Mouse (Mus musculus): ENCODE measurements around the gene Shisa7. TPM values are rescaled to one million over a fixed set of nuclear protein-coding genes. Genes with fewer than 3 reads are reported as not detected.
A peak's percentile ranks its signal among the peaks of the same experiment; 100 is the strongest.
"Not testable (repeated sequence)": the region's sequence is repeated elsewhere in the genome, so short reads cannot be mapped to it uniquely, and the experiment has no call there.

Shisa7 gene
- total and polyA plus RNA-seq, 2 experiments = under 0.01 to 0.12 TPM

DNA sequence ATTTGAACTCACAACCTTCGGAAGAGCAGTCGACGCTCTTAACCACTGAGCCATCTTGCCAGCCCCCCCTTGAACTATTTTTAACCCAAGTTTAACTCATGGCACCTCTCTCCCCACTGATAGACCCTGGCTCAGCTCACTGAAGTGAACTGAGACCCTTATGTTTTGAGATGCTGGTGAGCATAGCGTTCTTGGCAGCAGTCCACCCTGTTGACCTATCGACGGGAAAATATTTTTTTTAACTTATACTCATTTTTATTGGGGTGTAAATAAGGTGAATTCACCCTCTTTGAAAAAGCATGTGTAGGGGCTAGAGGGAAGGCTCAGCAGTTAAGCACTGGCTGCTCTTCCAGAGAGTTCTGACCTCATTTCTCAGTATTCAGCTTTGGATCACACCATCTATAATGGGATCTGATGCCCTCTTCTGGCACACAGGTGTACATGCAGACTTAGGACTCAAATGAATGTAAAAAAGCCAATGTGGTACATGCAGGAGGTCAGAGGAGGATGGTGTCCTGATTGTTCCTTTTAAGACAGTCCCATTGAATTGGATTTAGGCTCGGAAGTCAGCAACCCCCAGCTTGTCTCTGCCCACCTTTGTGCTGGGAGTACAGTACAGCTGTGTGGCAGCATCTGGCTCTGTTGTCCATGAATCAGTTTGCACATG is 48.6 kb downstream of the Shisa7 start:
- 67% methylated on average over 7 of the region's 7 CpGs for WGBS
- H3K4me1 ChIP-seq (ENCODE audit: control insufficient read depth, insufficient read depth, low read length) = peaks cover 5% of the 10 kb centered on the region; the same call in 1 of the 2 replicates
- no peak overlapping the region for H3K4me3 ChIP-seq (ENCODE audit: insufficient read depth, low read depth, low read length)
- TF ChIP-seq POLR2A (IDR thresholded peaks at IDR 0.05; ENCODE audit: extremely low read depth, insufficient read depth, low read length) = no peak
- TF ChIP-seq CTCF (IDR thresholded peaks at IDR 0.05; ENCODE audit: low read depth, low read length) = peak; percentile 61
- peak; percentile 61 for DNase-seq (ENCODE audit: extremely low read depth, low read depth, low spot score)
- H3K27ac ChIP-seq (replicated peaks; ENCODE audit: insufficient read depth, low read depth, low read length) = no peak overlapping the region
- no peaks in the 10 kb centered on the region for H3K27me3 ChIP-seq (ENCODE audit: control insufficient read depth, insufficient read depth, low read length)
- H3K79me2 ChIP-seq (ENCODE audit: control insufficient read depth, insufficient read depth, low read length) = 0 out of 2 replicates have a peak, but pooled peaks cover 4% of the 10 kb centered on the region
- peaks cover 12% of the 10 kb centered on the region; the same call in 1 of the 2 replicates for H3K36me3 ChIP-seq (ENCODE audit: control insufficient read depth, insufficient read depth, low read length)
- no peak overlapping the region for H3K9ac ChIP-seq (ENCODE audit: low read depth, low read length)

DNA sequence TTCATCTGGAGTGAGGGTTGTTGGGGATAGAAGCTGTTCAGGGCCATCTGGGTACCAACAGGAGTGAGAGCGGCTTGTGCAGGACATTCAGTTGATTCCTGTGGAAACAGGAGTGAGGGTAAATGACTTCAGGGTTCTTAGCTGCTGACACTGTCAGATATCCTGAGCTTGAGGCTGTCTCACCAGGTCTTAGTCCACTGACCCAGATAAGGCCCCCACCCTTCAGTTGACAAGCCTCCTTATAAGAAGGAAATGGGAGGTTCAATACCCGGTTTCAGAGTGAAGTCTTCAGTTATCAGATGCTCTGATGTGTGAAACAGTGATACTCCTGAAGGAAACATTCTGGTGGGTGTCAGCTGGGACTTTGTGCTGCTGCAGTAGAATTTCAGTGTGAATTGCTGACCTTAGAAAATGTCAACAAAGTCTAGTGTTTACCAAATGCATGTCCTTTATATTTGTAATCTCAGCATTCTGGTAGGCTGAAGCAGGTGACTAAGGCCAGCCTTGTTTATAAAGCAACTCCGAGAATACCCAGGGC is 49.8 kb downstream of the Shisa7 start:
- DNase-seq (ENCODE audit: extremely low read depth, low read depth, low spot score) = no peak
- Histone ChIP-seq H3K79me2 (ENCODE audit: control insufficient read depth, insufficient read depth, low read length) (0 out of 2 replicates have a peak, but pooled peaks cover 4% of the 10 kb centered on the region), H3K36me3 (ENCODE audit: control insufficient read depth, insufficient read depth, low read length) (peaks cover 12% of the 10 kb centered on the region; the same call in 1 of the 2 replicates), H3K9ac (ENCODE audit: low read depth, low read length) (no peak overlapping the region), H3K27me3 (ENCODE audit: control insufficient read depth, insufficient read depth, low read length) (no peaks in the 10 kb centered on the region), H3K4me1 (ENCODE audit: control insufficient read depth, insufficient read depth, low read length) (peaks cover 9% of the 10 kb centered on the region), H3K4me3 (ENCODE audit: insufficient read depth, low read depth, low read length) (no peak overlapping the region), H3K27ac (replicated peaks; ENCODE audit: insufficient read depth, low read depth, low read length) (no peak overlapping the region)
- no peak for TF ChIP-seq POLR2A (IDR thresholded peaks at IDR 0.05; ENCODE audit: extremely low read depth, insufficient read depth, low read length)
- TF ChIP-seq CTCF (IDR thresholded peaks at IDR 0.05; ENCODE audit: low read depth, low read length) = no peak
- 70% methylated on average over 3 of the region's 3 CpGs for WGBS

DNA sequence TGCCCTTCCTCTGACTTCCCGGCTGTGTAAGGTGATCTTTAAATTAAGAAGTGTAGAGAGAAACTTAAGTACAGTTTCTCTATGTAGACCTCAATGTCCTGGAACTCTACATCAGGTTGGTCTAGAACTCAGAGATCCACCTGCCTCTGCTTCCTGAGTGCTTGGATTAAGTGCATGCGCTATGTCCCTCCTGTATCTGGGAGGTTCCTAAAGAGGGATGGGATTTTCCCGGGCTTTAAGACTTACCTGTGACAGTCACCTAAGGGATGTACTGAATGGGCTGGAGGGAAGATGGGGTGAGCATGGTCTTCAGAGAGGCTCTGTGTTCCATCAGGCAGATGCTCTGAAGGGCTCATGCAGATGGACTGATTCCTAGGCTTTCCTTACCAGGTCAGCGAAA is 50.8 kb downstream of the Shisa7 start:
- peak overlapping the region; percentile 82 for H3K4me3 ChIP-seq (ENCODE audit: insufficient read depth, low read depth, low read length)
- WGBS = 37% methylated on average over 4 of the region's 4 CpGs
- no peak overlapping the region for H3K27ac ChIP-seq (replicated peaks; ENCODE audit: insufficient read depth, low read depth, low read length)
- H3K36me3 ChIP-seq (ENCODE audit: control insufficient read depth, insufficient read depth, low read length) = peaks cover 12% of the 10 kb centered on the region; the same call in 1 of the 2 replicates
- 0 out of 2 replicates have a peak, but pooled peaks cover 7% of the 10 kb centered on the region for H3K79me2 ChIP-seq (ENCODE audit: control insufficient read depth, insufficient read depth, low read length)
- H3K4me1 ChIP-seq (ENCODE audit: control insufficient read depth, insufficient read depth, low read length) = peaks cover 10% of the 10 kb centered on the region
- no peak for DNase-seq (ENCODE audit: extremely low read depth, low read depth, low spot score)
- TF ChIP-seq POLR2A (IDR thresholded peaks at IDR 0.05; ENCODE audit: extremely low read depth, insufficient read depth, low read length) = no peak
- no peak for TF ChIP-seq CTCF (IDR thresholded peaks at IDR 0.05; ENCODE audit: low read depth, low read length)
- peak overlapping the region; percentile 86 for H3K9ac ChIP-seq (ENCODE audit: low read depth, low read length)
- H3K27me3 ChIP-seq (ENCODE audit: control insufficient read depth, insufficient read depth, low read length) = no peaks in the 10 kb centered on the region

DNA sequence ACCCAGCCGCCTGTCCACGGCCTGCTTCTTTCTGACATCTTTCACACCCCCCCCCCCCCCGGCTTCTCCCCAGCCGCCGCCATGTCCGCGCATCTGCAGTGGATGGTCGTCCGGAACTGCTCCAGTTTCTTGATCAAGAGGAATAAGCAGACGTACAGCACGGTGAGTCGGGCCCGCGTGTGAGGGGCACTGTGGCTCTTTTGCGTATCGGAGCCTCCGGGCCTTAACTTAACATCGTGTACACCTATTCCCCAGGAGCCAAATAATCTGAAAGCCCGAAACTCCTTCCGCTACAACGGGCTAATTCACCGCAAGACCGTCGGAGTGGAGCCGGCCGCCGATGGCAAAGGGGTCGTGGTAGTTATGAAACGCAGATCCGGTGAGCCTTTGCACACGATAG is 51.2 kb downstream of the Shisa7 start:
- peak overlapping the region; percentile 86 for H3K9ac ChIP-seq (ENCODE audit: low read depth, low read length)
- DNase-seq (ENCODE audit: extremely low read depth, low read depth, low spot score); H3K79me2 ChIP-seq (ENCODE audit: control insufficient read depth, insufficient read depth, low read length); H3K27me3 ChIP-seq (ENCODE audit: control insufficient read depth, insufficient read depth, low read length): not testable (repeated sequence)
- peaks cover 12% of the 10 kb centered on the region; the same call in 1 of the 2 replicates for H3K36me3 ChIP-seq (ENCODE audit: control insufficient read depth, insufficient read depth, low read length)
- peaks cover 15% of the 10 kb centered on the region for H3K4me1 ChIP-seq (ENCODE audit: control insufficient read depth, insufficient read depth, low read length)
- peak overlapping the region; percentile 65; the same call in 1 of the 2 replicates for H3K27ac ChIP-seq (replicated peaks; ENCODE audit: insufficient read depth, low read depth, low read length)
- WGBS = under 1% methylated on average over 31 of the region's 31 CpGs
- peak overlapping the region; percentile 82 for H3K4me3 ChIP-seq (ENCODE audit: insufficient read depth, low read depth, low read length)

DNA sequence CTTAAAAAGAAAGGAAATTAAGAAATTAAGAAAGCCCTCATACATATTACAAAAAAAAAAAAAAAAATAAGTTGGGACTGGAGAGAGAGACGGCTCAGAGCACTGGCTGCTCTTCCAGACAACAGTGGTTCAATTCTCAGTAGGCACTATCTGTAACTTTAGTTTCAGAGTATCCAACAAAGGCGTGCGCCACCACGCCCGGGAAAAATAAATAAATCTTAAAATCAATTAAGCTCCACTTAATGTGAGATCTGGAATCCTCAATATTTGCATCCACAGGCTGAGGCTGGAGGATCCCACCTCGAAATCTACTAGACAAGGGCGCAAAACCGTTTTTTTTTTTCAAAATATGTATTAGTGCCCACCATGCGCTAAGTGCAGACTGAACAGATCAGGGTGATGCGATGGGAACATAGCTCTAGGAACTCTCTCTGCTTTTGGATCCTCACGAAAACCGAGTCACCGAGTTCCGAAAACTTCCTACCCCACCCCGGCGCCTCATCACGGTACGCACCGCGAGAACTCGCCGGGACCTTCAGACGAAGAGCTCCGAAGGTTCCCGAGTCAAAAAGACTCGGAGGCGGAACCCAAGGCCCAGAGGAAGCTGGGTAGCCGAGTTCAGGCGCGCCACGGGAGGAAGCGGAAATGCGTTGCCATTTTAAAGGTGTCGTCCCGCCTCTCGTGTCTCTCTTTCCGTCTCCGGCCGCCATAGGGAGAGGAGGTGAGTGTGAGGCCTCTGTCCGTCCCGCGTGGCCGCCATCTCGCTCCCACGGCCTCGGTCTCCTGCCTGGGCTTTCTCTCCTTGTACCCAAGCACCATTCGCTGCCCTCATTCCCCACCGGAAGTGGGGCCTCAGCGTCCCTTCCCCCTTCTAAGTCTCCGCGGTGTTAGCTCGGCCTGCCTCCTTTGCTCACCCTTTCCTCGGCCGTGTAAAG is 52.0 kb downstream of the Shisa7 start, which contains the start of gene Rpl28:
TSS of gene Rpl28 (plus strand) at position 597 of the 935 bp plus-strand sequence.
- peaks cover 16% of the 10 kb centered on the region for H3K4me1 ChIP-seq (ENCODE audit: control insufficient read depth, insufficient read depth, low read length)
- H3K79me2 ChIP-seq (ENCODE audit: control insufficient read depth, insufficient read depth, low read length) = peaks cover 9% of the 10 kb centered on the region; the same call in 1 of the 2 replicates
- peaks cover 12% of the 10 kb centered on the region; the same call in 1 of the 2 replicates for H3K36me3 ChIP-seq (ENCODE audit: control insufficient read depth, insufficient read depth, low read length)
- H3K9ac ChIP-seq (ENCODE audit: low read depth, low read length) = peak within 1 kb of the TSS; percentile 86
- TF ChIP-seq POLR2A (IDR thresholded peaks at IDR 0.05; ENCODE audit: extremely low read depth, insufficient read depth, low read length) (peak; percentile 92), CTCF (IDR thresholded peaks at IDR 0.05; ENCODE audit: low read depth, low read length) (no peak)
- no peaks in the 10 kb centered on the region for H3K27me3 ChIP-seq (ENCODE audit: control insufficient read depth, insufficient read depth, low read length)
- WGBS = under 1% methylated on average over 54 of the region's 54 CpGs
- peak within 1 kb of the TSS; percentile 82 for H3K4me3 ChIP-seq (ENCODE audit: insufficient read depth, low read depth, low read length)
- H3K27ac ChIP-seq (replicated peaks; ENCODE audit: insufficient read depth, low read depth, low read length) = peak within 1 kb of the TSS; percentile 83
- peak; percentile 88 for DNase-seq (ENCODE audit: extremely low read depth, low read depth, low spot score)
